Mouse (Mus musculus) cortical plate, adult 2 months (tissue): ENCODE measurements at regions not wholly inside any gene's neighbourhood (a gene's known extent, or its start where the extent isn't known, plus 50 kb on each side); places are given as distances from the start of the nearest gene placed in this dataset.

Experiments used
- H3K27ac ChIP-seq: fragments of 200-500 bp; 2 replicates; pipeline ENCODE4 v1.5.1; 2012; ENCODE audit warnings: low read length, control low read depth, inconsistent platforms; ENCODE audit not compliant: insufficient read depth
- H3K4me1 ChIP-seq: fragments of 200-500 bp; 2 replicates; pipeline ENCODE4 v1.6.1; 2011; ENCODE audit warnings: low read length; ENCODE audit not compliant: control insufficient read depth, insufficient read depth
- H3K4me3 ChIP-seq: fragments of 200-500 bp; 2 replicates; pipeline ENCODE4 v1.5.1; 2011; ENCODE audit warnings: mild to moderate bottlenecking, low read length, control low read depth; ENCODE audit not compliant: insufficient read depth
- CTCF ChIP-seq: fragments of 200-500 bp; IDR thresholded peaks from 2 replicates; pipeline ENCODE4 v1.5.1; 2011; ENCODE audit warnings: mild to moderate bottlenecking, control low read depth, low read length; ENCODE audit not compliant: insufficient read depth; ENCODE audit errors: extremely low read depth
- POLR2A ChIP-seq: fragments of 200-500 bp; IDR thresholded peaks from 2 replicates; pipeline ENCODE4 v1.6.1; 2011; ENCODE audit warnings: mild to moderate bottlenecking, low read length, control low read depth; ENCODE audit not compliant: insufficient read depth; ENCODE audit errors: extremely low read depth

DNA sequence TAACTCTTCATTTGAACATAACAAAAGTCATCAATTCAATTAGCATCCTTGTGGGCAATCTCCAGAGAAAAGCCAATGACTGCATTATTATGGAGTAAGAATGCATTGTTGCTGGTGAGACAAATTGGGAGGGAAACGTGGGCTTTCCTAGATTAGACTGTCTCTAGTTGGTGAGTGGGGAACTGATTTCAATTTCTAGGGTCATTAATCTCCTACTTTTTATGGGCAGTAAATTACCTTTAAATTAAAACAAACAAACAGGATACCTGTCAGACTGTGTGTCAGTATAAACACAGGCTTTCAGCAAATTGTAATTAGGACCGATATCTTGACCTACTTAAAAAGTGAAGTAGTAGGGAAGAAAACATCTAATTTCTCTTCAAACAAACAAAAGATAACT lies 307.4 kb upstream of the Tmem161b start:
- Histone ChIP-seq H3K4me3 (no peak overlapping the region), H3K27ac (no peak overlapping the region), H3K4me1 (no peaks in the 10 kb centered on the region)
- TF ChIP-seq POLR2A (no peak), CTCF (no peak)

DNA sequence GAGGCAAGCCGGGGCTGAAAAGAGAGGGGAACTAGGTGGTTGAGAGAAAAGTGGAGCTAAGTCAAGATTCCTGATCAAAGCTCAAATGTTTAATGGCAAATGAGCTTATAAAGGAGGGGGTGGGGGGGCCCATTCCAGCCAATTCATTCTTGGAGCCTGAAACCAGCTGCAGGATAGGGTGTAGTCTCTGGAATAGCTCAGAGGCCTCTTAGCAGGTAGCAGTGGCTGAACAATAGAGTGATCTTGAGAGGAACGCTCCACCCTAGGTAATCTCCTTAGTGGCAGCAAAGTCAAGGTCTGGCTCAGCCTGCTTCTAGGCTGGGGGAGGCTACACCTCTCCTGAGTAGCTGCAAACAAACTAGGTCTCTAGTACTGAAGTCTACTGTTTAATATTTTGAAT lies 289.3 kb upstream of the Tmem161b start:
- Histone ChIP-seq H3K4me1 (no peaks in the 10 kb centered on the region), H3K27ac (no peak overlapping the region), H3K4me3 (no peak overlapping the region)
- TF ChIP-seq CTCF (no peak), POLR2A (no peak)

DNA sequence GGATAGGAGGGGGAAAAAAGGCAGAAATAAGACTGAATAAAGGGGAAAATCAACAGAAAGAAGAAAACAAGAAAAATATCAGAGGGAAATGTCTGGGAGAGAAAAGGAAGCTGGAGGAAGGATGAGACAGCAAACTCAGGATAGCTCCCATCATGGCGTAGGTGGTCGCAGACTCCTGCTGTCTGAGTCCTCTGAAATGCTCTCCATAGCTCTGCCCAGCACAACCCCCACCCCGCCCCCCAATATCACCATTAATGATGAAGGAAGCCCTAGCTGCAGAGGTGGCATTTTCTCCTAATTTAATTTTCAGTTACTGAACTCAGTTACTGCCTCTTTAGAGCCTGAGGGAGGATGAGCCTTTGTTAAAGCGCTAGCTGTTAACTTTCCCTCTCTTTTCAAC lies 275.6 kb upstream of the Tmem161b start:
- Histone ChIP-seq H3K4me1 (no peaks in the 10 kb centered on the region), H3K27ac (no peak overlapping the region), H3K4me3 (no peak overlapping the region)
- TF ChIP-seq POLR2A (no peak), CTCF (no peak)

DNA sequence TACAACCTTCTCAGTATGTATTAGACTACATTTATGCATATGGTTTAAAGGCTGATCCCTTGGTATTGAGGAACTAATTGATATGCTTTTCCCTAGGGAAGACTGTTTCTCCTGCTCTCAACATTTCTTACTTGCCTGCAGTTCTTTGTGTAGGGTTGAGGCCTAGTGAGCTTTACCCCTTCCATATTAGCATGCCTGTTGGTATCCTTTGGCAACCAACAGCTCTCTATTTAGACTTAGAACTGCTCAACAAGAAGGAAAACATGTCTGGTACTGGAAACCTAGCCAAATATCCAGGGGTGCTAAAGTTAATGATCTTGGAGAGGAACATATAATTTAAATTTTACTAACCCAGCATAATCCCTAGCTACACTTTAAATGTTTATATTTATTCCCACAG lies 270.9 kb upstream of the Tmem161b start:
- Histone ChIP-seq H3K4me1 (no peaks in the 10 kb centered on the region), H3K27ac (no peak overlapping the region), H3K4me3 (no peak overlapping the region)
- no peak for TF ChIP-seq CTCF
- TF ChIP-seq POLR2A = no peak

DNA sequence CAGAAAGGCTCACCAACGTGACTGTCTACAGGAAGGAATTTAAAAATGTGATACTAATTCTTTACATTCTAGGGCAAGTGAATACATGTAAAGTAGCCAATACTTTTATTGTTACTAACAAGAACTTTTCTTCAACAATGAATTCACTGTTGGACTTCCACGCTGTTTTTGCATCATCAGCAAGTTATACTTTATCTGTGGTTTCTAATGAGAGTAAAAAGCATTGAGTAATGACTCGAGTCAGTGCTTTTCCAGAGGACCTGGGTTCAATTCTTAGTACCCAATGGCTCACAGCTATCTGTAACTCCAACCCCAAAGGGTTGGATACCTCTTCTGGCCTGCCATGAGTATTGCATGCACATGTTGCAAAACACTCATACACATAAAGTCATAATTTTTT lies 270.3 kb upstream of the Tmem161b start:
- H3K27ac ChIP-seq = no peak overlapping the region

DNA sequence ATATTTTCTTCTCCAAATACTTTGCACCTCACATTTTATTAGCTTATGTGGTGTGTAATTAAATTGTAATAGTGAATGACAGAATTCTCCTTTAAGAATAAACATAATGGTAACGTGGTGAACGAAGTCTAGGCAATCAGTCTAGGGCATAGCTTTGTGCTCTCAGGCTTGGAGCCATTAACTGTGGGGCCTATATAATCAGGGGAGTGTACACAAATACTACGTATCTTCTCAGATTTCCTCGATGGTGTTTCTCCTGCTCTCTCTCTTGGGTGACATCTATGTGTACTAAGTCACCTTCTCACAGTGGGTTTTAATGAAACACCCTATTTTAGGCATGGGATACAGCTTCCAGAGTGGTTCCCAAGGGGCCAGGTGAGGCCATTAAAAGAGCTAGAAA lies 269.7 kb upstream of the Tmem161b start:
- Histone ChIP-seq H3K27ac (no peak overlapping the region), H3K4me3 (no peak overlapping the region), H3K4me1 (no peaks in the 10 kb centered on the region)
- TF ChIP-seq POLR2A (no peak), CTCF (no peak)

More for the DNA sequence above, 270.3 kb upstream of the Tmem161b start:
- TF ChIP-seq CTCF = no peak
- TF ChIP-seq POLR2A = no peak
- Histone ChIP-seq H3K4me1 (no peaks in the 10 kb centered on the region), H3K4me3 (no peak overlapping the region)

DNA sequence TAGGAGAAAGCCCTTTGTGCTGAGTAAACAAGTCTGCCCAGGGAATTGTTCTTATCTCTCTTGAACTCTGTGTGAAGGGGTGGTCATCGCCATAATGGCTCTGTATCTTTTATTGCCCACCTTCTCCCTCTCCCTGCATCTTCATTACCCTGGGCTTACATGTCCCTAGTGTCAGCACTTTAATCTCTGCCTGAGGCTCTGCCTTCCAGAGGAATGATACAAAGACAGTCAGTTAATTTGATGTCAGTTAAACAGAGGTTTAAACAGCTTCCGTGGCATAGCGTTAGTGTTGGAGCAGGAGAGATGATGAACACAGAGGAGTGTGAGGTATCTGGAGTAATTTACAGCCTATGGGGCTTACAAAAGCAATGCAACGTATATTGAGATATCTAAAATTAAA lies 269.2 kb upstream of the Tmem161b start:
- Histone ChIP-seq H3K4me3 (no peak overlapping the region), H3K4me1 (no peaks in the 10 kb centered on the region), H3K27ac (no peak overlapping the region)
- TF ChIP-seq POLR2A (no peak), CTCF (no peak)

DNA sequence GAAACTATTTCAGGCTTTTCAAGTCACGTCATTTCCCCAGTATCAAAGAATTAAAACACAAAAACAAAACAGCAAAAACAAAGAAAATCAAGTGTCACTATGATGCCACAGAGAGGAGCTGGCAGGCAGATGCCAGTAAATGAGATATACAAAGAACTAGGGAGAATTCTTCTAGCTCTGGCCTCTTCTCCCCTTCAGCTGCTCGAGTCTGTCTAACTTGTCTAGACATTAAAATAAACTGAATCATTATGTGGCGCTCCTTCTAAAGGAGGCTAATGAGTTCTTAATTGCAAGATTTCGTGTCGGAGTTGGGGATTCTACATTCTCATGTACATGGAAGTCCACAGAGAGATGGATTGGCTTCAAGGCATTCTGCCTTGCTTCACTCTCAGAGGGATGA lies 266.4 kb upstream of the Tmem161b start:
- Histone ChIP-seq H3K4me3 (no peak overlapping the region), H3K27ac (no peak overlapping the region), H3K4me1 (no peaks in the 10 kb centered on the region)
- TF ChIP-seq CTCF = no peak
- TF ChIP-seq POLR2A = no peak

DNA sequence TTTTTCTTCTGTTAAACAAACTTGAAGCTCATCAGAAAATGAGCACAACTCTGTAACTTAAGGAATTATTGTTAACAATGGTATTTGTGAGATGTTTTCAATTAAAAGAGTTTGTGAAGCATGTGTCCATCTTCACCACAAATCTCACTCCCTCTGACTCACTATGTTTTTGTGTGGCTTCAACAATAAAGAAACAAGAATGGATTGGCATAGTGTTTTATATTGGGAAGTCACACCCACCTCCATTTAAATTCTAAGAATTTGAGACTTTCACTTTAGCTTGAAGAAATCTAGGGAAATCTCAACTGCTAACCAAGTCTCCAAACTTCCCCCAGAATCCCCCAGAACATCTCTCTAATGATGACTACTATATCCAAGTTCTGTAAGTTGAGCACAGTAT lies 243.6 kb upstream of the Tmem161b start:
- Histone ChIP-seq H3K4me3 (no peak overlapping the region), H3K27ac (no peak overlapping the region), H3K4me1 (no peaks in the 10 kb centered on the region)
- TF ChIP-seq POLR2A (no peak), CTCF (no peak)

DNA sequence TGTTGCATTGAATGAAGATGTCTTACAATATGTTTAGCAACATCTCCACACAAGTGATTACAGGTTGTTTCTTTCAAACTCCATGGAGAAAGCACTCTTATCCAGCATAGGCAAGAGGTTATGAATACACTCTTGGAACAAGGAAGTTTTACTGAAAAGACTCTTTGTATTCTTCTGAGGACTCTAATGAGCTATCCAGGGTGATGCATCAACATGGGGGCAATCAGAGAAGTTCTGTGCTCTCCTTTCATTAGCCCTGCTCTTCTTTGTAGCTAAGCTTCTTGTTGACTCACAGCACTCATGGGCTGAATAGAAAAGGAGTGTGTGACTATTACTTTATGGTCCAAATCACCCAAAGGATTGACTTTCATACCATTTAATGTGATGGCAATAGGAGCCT lies 242.6 kb upstream of the Tmem161b start:
- H3K4me1 ChIP-seq = no peaks in the 10 kb centered on the region
- TF ChIP-seq CTCF (no peak), POLR2A (no peak)
- no peak overlapping the region for H3K27ac ChIP-seq
- no peak overlapping the region for H3K4me3 ChIP-seq
